Mouse (Mus musculus) testis, adult 2 months (tissue): ENCODE measurements at regions not wholly inside any gene's neighbourhood (a gene's known extent, or its start where the extent isn't known, plus 50 kb on each side); places are given as distances from the start of the nearest gene placed in this dataset.

Experiments used
- H3K27ac ChIP-seq: fragments of 200-500 bp; 2 replicates; pipeline ENCODE4 v1.5.1; 2012; ENCODE audit warnings: low read depth, low read length; ENCODE audit not compliant: control insufficient read depth, insufficient read depth
- H3K27me3 ChIP-seq: fragments of 200-500 bp; 2 replicates; pipeline ENCODE4 v1.6.1; 2012; ENCODE audit warnings: mild to moderate bottlenecking, low read length, moderate library complexity; ENCODE audit not compliant: control insufficient read depth, insufficient read depth
- H3K36me3 ChIP-seq: fragments of 200-500 bp; 2 replicates; pipeline ENCODE4 v1.6.1; 2012; ENCODE audit warnings: mild to moderate bottlenecking, low read length; ENCODE audit not compliant: control insufficient read depth, insufficient read depth
- H3K4me1 ChIP-seq: fragments of 200-500 bp; 2 replicates; pipeline ENCODE4 v1.6.1; 2012; ENCODE audit warnings: low read length; ENCODE audit not compliant: control insufficient read depth, insufficient read depth
- H3K4me3 ChIP-seq: fragments of 200-500 bp; 2 replicates; pipeline ENCODE4 v1.5.1; 2012; ENCODE audit warnings: low read depth, mild to moderate bottlenecking, low read length, moderate library complexity, mixed read lengths; ENCODE audit not compliant: control insufficient read depth
- CTCF ChIP-seq: fragments of 200-500 bp; IDR thresholded peaks from 2 replicates; pipeline ENCODE4 v1.5.1; 2012; ENCODE audit warnings: low read depth, mild to moderate bottlenecking, inconsistent platforms, low read length, moderate library complexity; ENCODE audit not compliant: control insufficient read depth, insufficient read depth, insufficient replicate concordance
- POLR2A ChIP-seq: fragments of 200-500 bp; IDR thresholded peaks from 2 replicates; pipeline ENCODE4 v1.6.1; 2012; ENCODE audit warnings: low read depth, mild to moderate bottlenecking, inconsistent platforms, low read length, moderate library complexity; ENCODE audit not compliant: control insufficient read depth

DNA sequence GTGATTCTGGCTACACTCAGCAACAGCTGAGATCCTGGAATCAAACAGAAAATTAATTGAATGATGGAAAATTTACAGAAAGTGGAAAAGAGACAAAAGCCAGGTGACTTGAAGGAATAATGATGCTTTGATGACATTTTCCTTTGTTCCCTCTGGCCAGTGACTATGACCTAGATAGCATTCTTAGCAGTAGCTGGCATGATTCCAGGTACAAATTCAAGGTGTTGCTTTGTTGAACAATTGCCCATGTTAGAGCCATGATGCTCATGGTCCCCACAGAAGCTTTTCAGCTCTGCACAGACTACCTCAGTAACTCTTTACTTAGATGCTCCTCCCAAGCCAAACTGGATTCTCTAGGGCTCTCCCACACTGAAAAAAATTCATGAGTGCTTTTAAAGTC lies 2164.6 kb upstream of the Lrrc6 start:
- H3K27me3 ChIP-seq = no peaks in the 10 kb centered on the region
- H3K27ac ChIP-seq = no peak overlapping the region
- H3K36me3 ChIP-seq = no peaks in the 10 kb centered on the region
- no peak overlapping the region for H3K4me3 ChIP-seq
- TF ChIP-seq CTCF (no peak), POLR2A (no peak)
- no peaks in the 10 kb centered on the region for H3K4me1 ChIP-seq

DNA sequence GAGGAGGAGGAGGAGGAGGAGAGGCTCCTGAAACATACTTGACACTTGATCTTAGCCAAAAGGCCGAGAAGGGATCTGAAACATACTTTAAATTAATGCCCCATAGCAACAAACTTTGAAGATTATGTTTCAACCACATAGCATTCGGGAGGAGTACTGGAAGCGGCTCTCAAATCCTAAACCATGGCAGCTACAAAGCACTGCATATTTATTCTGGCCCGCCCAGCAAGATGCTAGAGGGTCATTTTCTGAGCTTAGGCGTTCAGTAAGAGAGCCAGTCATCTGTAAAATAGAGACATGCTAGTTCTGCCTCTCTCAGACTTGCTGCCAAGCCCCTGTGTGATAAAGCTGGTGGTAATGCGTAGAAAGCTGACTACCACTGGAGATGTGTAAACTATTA lies 2156.0 kb upstream of the Lrrc6 start:
- H3K27me3 ChIP-seq = no peaks in the 10 kb centered on the region
- TF ChIP-seq POLR2A = no peak
- no peak for TF ChIP-seq CTCF
- H3K36me3 ChIP-seq = no peaks in the 10 kb centered on the region
- no peaks in the 10 kb centered on the region for H3K4me1 ChIP-seq
- H3K4me3 ChIP-seq = no peak overlapping the region
- H3K27ac ChIP-seq = no peak overlapping the region

DNA sequence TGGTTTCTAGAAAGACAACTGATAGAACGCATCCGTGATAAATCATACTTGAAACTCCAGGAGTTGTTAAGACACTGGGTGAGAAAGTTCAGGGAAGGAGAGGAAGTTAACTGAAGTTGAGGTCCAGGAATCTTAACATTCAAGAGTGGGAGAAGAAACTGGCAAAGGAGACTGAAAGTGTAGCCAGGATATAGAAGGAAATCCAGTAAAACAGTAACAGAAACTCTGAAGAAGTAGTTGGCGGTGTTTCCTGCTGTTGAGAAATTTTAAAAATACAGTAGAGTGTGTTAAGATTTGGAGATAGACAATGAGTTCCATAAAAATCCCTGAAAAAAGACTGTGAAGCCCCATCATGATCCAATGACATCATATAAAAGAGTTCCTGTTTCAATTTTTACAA lies 2154.3 kb upstream of the Lrrc6 start:
- TF ChIP-seq CTCF (no peak), POLR2A (no peak)
- Histone ChIP-seq H3K4me3 (no peak overlapping the region), H3K27ac (no peak overlapping the region), H3K36me3 (no peaks in the 10 kb centered on the region), H3K27me3 (no peaks in the 10 kb centered on the region), H3K4me1 (no peaks in the 10 kb centered on the region)

DNA sequence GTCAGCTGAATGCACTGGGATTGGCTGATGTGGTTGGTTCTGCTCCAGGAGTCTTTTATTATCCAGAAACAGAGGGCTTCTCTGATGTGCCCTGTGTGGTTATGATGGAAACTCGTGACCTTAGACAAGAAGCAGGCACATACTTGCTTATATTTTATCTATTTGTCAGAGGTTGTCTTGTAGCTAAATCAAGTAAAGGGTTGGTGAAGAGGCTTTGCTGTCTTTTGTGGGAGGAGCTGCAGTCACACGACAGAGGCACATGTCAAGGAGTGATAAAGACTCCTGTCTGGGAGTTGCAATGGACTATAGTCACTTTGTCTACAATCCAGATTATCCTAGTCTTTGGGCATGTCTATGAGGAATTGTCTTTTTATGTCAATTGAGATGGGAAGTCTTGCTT lies 2149.9 kb upstream of the Lrrc6 start:
- Histone ChIP-seq H3K27me3 (no peaks in the 10 kb centered on the region), H3K4me3 (no peak overlapping the region), H3K36me3 (no peaks in the 10 kb centered on the region), H3K4me1 (no peaks in the 10 kb centered on the region), H3K27ac (no peak overlapping the region)
- TF ChIP-seq POLR2A (no peak), CTCF (no peak)

DNA sequence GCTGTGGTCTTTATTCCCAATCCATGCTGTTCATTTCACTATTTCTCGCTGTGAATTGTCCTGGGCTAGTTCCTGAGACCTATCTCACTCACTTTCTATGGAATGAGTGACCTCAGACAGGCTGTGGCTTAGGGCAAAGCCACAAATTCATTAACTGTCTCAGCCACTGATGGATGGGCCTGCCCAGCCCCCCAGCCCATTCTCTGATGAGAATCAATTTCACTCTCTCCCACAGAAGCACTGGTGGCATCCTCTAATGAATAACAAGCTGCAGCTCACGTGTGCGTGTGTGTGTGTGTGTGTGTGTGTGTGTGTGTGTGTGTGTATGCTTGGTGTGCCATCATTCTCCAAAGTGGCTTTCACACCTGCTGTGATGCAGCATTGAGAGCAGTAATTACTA lies 2149.3 kb upstream of the Lrrc6 start:
- no peak overlapping the region for H3K27ac ChIP-seq
- no peak overlapping the region for H3K4me3 ChIP-seq
- H3K4me1 ChIP-seq = no peaks in the 10 kb centered on the region
- H3K27me3 ChIP-seq = no peaks in the 10 kb centered on the region
- no peaks in the 10 kb centered on the region for H3K36me3 ChIP-seq
- no peak for TF ChIP-seq CTCF
- no peak for TF ChIP-seq POLR2A

DNA sequence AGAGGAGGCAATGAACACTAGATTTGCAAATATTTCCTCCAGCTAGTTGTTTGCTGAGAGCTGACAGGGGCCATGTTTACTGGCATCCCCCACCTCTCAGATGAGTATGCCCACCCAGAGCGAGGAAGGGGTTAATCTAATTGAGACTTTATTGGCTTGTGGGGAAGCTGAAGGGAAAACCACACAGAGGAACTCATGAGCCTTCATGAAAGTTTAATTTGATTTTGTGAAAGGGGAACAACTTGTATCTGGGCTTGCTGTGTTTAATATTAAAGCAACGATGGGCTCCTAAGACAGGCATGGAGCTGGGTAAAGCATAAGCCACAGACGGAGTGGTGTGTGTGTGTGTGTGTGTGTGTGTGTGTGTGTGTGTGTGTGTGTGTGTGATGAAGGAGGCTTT lies 2146.2 kb upstream of the Lrrc6 start:
- no peak for TF ChIP-seq CTCF
- TF ChIP-seq POLR2A = no peak
- no peaks in the 10 kb centered on the region for H3K36me3 ChIP-seq
- H3K27me3 ChIP-seq = no peaks in the 10 kb centered on the region
- H3K4me1 ChIP-seq = no peaks in the 10 kb centered on the region
- H3K27ac ChIP-seq = no peak overlapping the region
- H3K4me3 ChIP-seq = no peak overlapping the region

DNA sequence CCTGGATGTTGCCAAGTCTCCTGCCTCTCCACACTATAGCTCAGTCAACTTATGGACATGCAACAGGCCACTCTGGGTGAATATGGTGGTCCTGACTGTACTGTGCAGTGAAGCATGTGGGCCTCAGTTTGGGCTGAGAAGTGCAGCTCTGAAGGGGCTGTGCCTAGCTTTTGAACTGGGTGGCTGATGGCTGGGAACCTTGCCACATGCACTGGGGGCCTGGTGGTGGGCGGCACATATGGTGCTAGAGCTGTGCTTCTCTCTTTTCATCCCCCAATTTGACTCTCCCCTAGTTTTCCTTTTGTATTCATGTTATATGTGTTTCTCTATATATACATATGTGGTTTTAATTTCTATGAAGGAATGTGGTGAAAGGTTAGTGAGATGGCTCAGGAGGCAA lies 2144.2 kb upstream of the Lrrc6 start:
- H3K4me1 ChIP-seq = no peaks in the 10 kb centered on the region
- TF ChIP-seq POLR2A (no peak), CTCF (no peak)
- H3K4me3 ChIP-seq = no peak overlapping the region
- H3K36me3 ChIP-seq = no peaks in the 10 kb centered on the region
- H3K27ac ChIP-seq = no peak overlapping the region
- H3K27me3 ChIP-seq = no peaks in the 10 kb centered on the region

DNA sequence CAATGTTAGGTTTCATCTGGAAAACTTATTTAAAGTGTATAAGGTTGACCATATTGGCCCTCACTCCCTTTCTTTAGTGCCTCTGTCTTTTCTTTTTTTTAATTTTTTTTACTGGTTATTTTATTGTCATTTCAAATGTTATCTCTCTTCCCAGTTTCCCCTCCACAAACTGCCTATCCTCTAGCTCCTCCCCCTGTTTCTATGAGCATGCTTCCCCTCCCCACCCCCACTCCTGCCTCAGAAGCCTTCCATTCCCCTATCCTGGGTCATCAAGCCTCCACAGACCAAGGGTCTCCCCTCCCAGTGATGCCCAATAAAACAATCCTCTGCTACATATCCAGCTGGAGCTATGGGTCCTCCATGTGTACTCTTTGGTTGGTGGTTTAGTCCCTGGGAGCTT lies 2134.9 kb upstream of the Lrrc6 start:
- no peaks in the 10 kb centered on the region for H3K4me1 ChIP-seq
- no peak overlapping the region for H3K27ac ChIP-seq
- TF ChIP-seq POLR2A (no peak), CTCF (no peak)
- H3K4me3 ChIP-seq = no peak overlapping the region
- no peaks in the 10 kb centered on the region for H3K36me3 ChIP-seq
- H3K27me3 ChIP-seq = no peaks in the 10 kb centered on the region

DNA sequence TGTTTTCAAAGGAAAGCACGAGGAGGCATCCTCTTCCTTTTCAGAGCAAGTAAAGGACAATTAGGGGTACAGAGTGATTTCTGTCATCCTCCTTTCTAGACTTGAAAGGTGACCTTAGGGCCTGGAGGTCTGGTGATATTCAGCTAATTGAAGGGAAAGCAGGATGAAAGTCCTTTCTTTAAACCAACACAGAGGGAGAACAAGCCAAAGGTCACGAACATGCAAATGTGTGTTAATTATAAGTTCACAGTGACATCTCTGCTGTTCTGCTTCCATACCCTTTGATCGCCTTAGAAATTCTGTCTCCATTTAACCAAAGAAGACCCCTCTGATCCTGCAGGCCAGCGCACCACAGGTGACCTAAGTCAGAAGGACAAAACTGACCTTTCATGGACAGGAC lies 2126.3 kb upstream of the Lrrc6 start:
- no peaks in the 10 kb centered on the region for H3K4me1 ChIP-seq
- H3K4me3 ChIP-seq = no peak overlapping the region
- no peak for TF ChIP-seq CTCF
- no peak for TF ChIP-seq POLR2A
- no peak overlapping the region for H3K27ac ChIP-seq
- H3K27me3 ChIP-seq = no peaks in the 10 kb centered on the region
- H3K36me3 ChIP-seq = no peaks in the 10 kb centered on the region
